ENCODE assay signal across 8 mouse cellular contexts in the genomic region with DNA sequence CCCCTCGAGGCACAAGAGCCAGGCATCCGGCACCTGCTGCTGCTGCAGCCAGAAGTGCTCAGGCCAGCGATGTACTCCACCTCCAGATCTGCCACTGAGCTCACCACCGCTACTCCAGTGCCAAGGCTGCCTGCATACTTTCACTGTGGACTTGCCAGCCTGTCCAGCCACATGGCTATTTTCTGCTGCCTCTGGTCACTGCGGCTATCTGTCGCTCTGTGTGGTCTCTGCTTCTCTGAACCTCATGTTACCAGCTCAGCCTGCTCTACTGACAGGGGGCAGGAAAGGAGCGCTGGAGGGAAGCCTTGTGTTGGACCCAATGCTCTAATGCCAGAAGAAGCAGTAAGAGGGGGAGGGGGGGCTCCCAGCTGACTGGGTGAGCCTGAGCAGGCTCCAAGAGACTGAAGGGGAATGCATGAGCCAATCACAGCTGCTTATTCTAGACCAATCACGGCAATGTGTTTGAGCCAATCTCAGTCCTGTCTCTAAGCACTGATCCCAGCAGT. TPM values are rescaled to one million over a fixed set of nuclear protein-coding genes. Genes with fewer than 3 reads are reported as not detected.
DNase-seq lines count a peak whose midpoint lies in the region; ATAC-seq lines count a peak whose summit lies in the region.

No protein-coding gene starts in this region.

- H3K4me2 ChIP-seq in forebrain, embryonic 11.5 days (ENCODE audit: low read depth, low read length, severe bottlenecking), result no peak overlapping the region
- H3K4me2 ChIP-seq in heart, embryonic 15.5 days, result peak overlapping the region; percentile 59
- H3K4me2 ChIP-seq in kidney, embryonic 16.5 days (replicated peaks; ENCODE audit: low read depth, low read length), result no peak overlapping the region
- no peak overlapping the region for H3K4me2 ChIP-seq in midbrain, embryonic 16.5 days (ENCODE audit: low read length)

- no peak overlapping the region for H3K9ac ChIP-seq in forebrain, embryonic 11.5 days (ENCODE audit: low read length)
- peak overlapping the region; percentile 43 for H3K9ac ChIP-seq in heart, embryonic 15.5 days
- H3K9ac ChIP-seq in kidney, embryonic 16.5 days (replicated peaks; ENCODE audit: low read length), result no peak overlapping the region
- H3K9ac ChIP-seq in midbrain, embryonic 16.5 days (ENCODE audit: low read depth, low read length), result no peak overlapping the region

- H3K9me3 ChIP-seq in forebrain, embryonic 11.5 days (ENCODE audit: control insufficient read depth, low read length), result no peaks in the 10 kb centered on the region
- no peaks in the 10 kb centered on the region for H3K9me3 ChIP-seq in heart, embryonic 15.5 days (replicated peaks)
- no peaks in the 10 kb centered on the region for H3K9me3 ChIP-seq in kidney, embryonic 16.5 days (ENCODE audit: low read length)
- 0 out of 2 replicates have a peak, but pooled peaks cover 2% of the 10 kb centered on the region for H3K9me3 ChIP-seq in midbrain, embryonic 16.5 days (replicated peaks; ENCODE audit: control insufficient read depth, low read length, poor library complexity, severe bottlenecking)

- peaks cover 4% of the 10 kb centered on the region; the same call in 1 of the 2 replicates for H3K4me1 ChIP-seq in forebrain, embryonic 11.5 days (replicated peaks; ENCODE audit: control insufficient read depth, insufficient read depth, low read length)
- H3K4me1 ChIP-seq in heart, embryonic 15.5 days (replicated peaks), result peaks cover 43% of the 10 kb centered on the region
- H3K4me1 ChIP-seq in kidney, embryonic 16.5 days (ENCODE audit: insufficient read depth, low read length), result peaks cover 30% of the 10 kb centered on the region
- peaks cover 5% of the 10 kb centered on the region for H3K4me1 ChIP-seq in midbrain, embryonic 16.5 days (ENCODE audit: control insufficient read depth, insufficient read depth, low read length)

- H3K36me3 ChIP-seq in forebrain, embryonic 11.5 days (ENCODE audit: control insufficient read depth, insufficient read depth, low read length), result no peaks in the 10 kb centered on the region
- H3K36me3 ChIP-seq in heart, embryonic 15.5 days, result no peaks in the 10 kb centered on the region
- no peaks in the 10 kb centered on the region for H3K36me3 ChIP-seq in kidney, embryonic 16.5 days (ENCODE audit: insufficient read depth, low read length)
- H3K36me3 ChIP-seq in midbrain, embryonic 16.5 days (ENCODE audit: control insufficient read depth, insufficient read depth, low read length), result no peaks in the 10 kb centered on the region

- 64% methylated on average over 8 of the region's 8 CpGs for WGBS in forebrain, embryonic 11.5 days
- WGBS in heart, embryonic 15.5 days, result 25% methylated on average over 8 of the region's 8 CpGs
- 42% methylated on average over 8 of the region's 8 CpGs for WGBS in kidney, embryonic 16.5 days
- 56% methylated on average over 8 of the region's 8 CpGs for WGBS in midbrain, embryonic 16.5 days

- no peak overlapping the region for H3K4me3 ChIP-seq in forebrain, embryonic 11.5 days (ENCODE audit: low read depth, low read length)
- H3K4me3 ChIP-seq in heart, embryonic 15.5 days, result peak overlapping the region; percentile 31
- no peak overlapping the region for H3K4me3 ChIP-seq in kidney, embryonic 16.5 days (ENCODE audit: low read length)
- no peak overlapping the region for H3K4me3 ChIP-seq in midbrain, embryonic 16.5 days (ENCODE audit: low read depth, low read length)

- ATAC-seq in forebrain, embryonic 11.5 days (replicated peaks; ENCODE audit: low FRiP score), result peak; percentile 84
- ATAC-seq in heart, embryonic 15.5 days (replicated peaks; ENCODE audit: insufficient number of reproducible peaks, insufficient read depth, low FRiP score, low read depth), result peak; percentile 87
- ATAC-seq in kidney, embryonic 16.5 days (ENCODE audit: low FRiP score, low TSS enrichment), result peak; percentile 80
- peak; percentile 91 for ATAC-seq in midbrain, embryonic 16.5 days

- H3K27ac ChIP-seq in forebrain, embryonic 11.5 days (ENCODE audit: low read depth, low read length), result no peak overlapping the region
- H3K27ac ChIP-seq in heart, embryonic 15.5 days, result peak overlapping the region; percentile 86
- H3K27ac ChIP-seq in kidney, embryonic 16.5 days (ENCODE audit: low read length), result peak overlapping the region; percentile 55
- H3K27ac ChIP-seq in midbrain, embryonic 16.5 days (ENCODE audit: low read length), result no peak overlapping the region

- no peaks in the 10 kb centered on the region for H3K27me3 ChIP-seq in forebrain, embryonic 11.5 days (ENCODE audit: control insufficient read depth, insufficient read depth, low read length)
- no peaks in the 10 kb centered on the region for H3K27me3 ChIP-seq in heart, embryonic 15.5 days
- no peaks in the 10 kb centered on the region for H3K27me3 ChIP-seq in kidney, embryonic 16.5 days (ENCODE audit: insufficient read depth, low read length)
- no peaks in the 10 kb centered on the region for H3K27me3 ChIP-seq in midbrain, embryonic 16.5 days (ENCODE audit: control insufficient read depth, insufficient read depth, low read depth, low read length)

- peak; percentile 19 to 24 for DNase-seq in lung, adult 18-20 months
- no peak for DNase-seq in lung, postnatal 25 days (ENCODE audit: low spot score)
- no peak for DNase-seq in forebrain, embryonic 11.5 days (ENCODE audit: low spot score)
- DNase-seq in T-cell, adult 2 months (ENCODE audit: low spot score), result no peak
- no peak for DNase-seq in spleen, postnatal 14 days (ENCODE audit: low spot score in 2 of 2)

RNA-seq across cellular contexts. Expression of gene 1700086D15Rik, which starts 34.7 kb away (rescaled TPM):
- polyA plus RNA-seq in forebrain, embryonic 11.5 days (2014; fragmentation: Nextera tagmentation; extraction: Ambion mirVana), result not detected in 2 replicates
- polyA plus RNA-seq in heart, embryonic 15.5 days (2015; fragmentation: Nextera tagmentation; extraction: Ambion mirVana), result 0.11 TPM in 1 of 2 replicates, not detected in the other
- 0.17 TPM in 1 of 2 replicates, not detected in the other for polyA plus RNA-seq in kidney, embryonic 16.5 days (2015; fragmentation: Nextera tagmentation; extraction: Ambion mirVana)
- 0.32 TPM in 1 of 2 replicates, not detected in the other for polyA plus RNA-seq in midbrain, embryonic 16.5 days (2015; fragmentation: Nextera tagmentation; extraction: Ambion mirVana)

RNA-seq across cellular contexts. Expression of gene Arhgap44, which starts 37.8 kb away (rescaled TPM):
- 4.5 and 4.8 TPM in 2 replicates for polyA plus RNA-seq in forebrain, embryonic 11.5 days (2014; fragmentation: Nextera tagmentation; extraction: Ambion mirVana)
- polyA plus RNA-seq in heart, embryonic 15.5 days (2015; fragmentation: Nextera tagmentation; extraction: Ambion mirVana), result 10.5 and 12.9 TPM in 2 replicates
- 7.1 and 7.4 TPM in 2 replicates for polyA plus RNA-seq in kidney, embryonic 16.5 days (2015; fragmentation: Nextera tagmentation; extraction: Ambion mirVana)
- polyA plus RNA-seq in midbrain, embryonic 16.5 days (2015; fragmentation: Nextera tagmentation; extraction: Ambion mirVana), result 17.1 and 19.9 TPM in 2 replicates

Comparison
In these comparisons a context has a peak if more than half of its experiments do, and no peak if none do; other contexts are left out.
1. DNase-seq: peak in lung, adult 18-20 months (2 of 2); none in lung, postnatal 25 days (single experiment), forebrain, embryonic 11.5 days (single experiment), T-cell, adult 2 months (single experiment) and spleen, postnatal 14 days (0 of 2).
2. H3K27ac ChIP-seq: peak in heart, embryonic 15.5 days (single experiment) and kidney, embryonic 16.5 days (single experiment); none in forebrain, embryonic 11.5 days (single experiment) and midbrain, embryonic 16.5 days (single experiment).
3. Peak in every context shown above with its lines, with median percentiles within 50 percentile points of each other: ATAC-seq.